Mouse (Mus musculus) ES-E14 (cell line): Measurements from ENCODE around the gene Rasal3.

Experiments used
- HCFC1 ChIP-seq: IDR thresholded peaks from 2 replicates; pipeline ENCODE4 v1.6.1; 2012; ENCODE audit warnings: low read length, inconsistent platforms, borderline replicate concordance; ENCODE audit not compliant: insufficient read depth
- ZC3H11A ChIP-seq: IDR thresholded peaks from 2 replicates; pipeline ENCODE4 v1.6.1; 2012; ENCODE audit warnings: low read depth, mild to moderate bottlenecking, inconsistent platforms, low read length, borderline replicate concordance
- ZNF384 ChIP-seq: IDR thresholded peaks from 2 replicates; pipeline ENCODE4 v1.6.1; 2012; ENCODE audit warnings: low read depth, low read length, inconsistent platforms

GRCm38 (mm10) chr17:32387986-32388369 is 15.4 kb downstream of the Rasal3 start:
- TF ChIP-seq ZNF384 (no peak), ZC3H11A (no peak), HCFC1 (no peak)
